Mouse (Mus musculus) brain, adult 10 weeks (tissue): ENCODE measurements around the gene Pdcd10. TPM values are rescaled to one million over a fixed set of nuclear protein-coding genes. Genes with fewer than 3 reads are reported as not detected.

Experiments
- polyA plus RNA-seq: library from polyadenylated mRNA; stranded (reverse); fragments of 350-450 nt; fragmentation: Illumina TruSeq; extraction: RNeasy Lipid Tissue Mini Kit (QIAGEN cat#74804); gene quantifications from one replicate; pipeline ENCODE4 v1.2.3, GENCODE M21; 2015; ENCODE audit warnings: low read depth, low replicate concordance

The Pdcd10 gene
- 104 TPM for polyA plus RNA-seq

DNA sequence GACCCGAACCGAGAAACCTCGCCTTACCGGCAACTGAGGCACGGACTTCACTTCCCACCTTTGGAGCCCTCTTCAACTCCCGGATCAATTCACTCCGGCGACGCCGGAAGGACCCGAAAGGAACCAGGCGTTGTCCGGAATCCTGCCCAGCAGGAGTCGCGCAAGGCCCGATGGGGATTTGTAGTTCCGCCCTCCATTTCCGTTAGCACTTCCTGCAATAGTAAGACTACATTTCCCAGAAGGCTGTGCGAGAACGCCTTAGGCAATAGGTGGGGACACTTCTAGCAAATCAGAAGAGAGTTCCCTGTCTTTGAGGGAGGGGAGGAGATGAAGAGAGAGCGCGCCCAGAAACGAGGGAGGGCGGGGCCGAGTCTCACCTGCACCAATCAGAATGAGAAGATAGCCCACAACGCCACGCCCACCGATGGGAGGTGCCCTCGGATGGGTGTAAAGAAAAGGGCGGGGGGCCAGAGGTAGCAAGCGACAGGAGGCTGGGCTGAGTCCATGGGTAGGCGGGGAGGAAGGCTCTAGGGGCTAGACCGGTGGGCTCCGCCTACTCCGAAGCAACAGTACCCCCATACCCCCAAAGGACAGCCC, at the start of gene Pdcd10:
Pdcd10 (minus strand) TSS at position 162 of the 597 bp plus-strand sequence.

DNA sequence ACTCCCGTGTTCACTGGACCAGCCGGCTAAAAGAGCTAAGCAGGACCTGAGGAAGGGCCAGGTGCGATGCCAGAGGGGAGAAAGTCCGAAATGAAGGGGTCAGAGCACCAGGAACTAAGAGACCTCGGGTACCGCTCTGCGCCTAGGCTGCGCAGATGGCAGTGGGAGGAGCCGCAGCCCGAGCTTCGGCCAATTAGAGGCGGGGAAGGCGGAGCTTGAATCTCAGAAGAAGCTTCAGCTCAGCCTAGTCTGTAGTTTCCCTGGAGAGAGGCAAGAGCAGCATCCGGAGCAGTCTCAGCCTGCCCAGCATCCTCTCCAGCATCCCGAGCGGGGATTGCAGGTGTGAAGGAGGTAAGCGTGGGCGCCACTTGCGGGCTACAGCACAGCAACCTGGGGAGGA, 636 bp upstream of the Pdcd10 start, which contains the start of gene Serpini1:
Serpini1 (plus strand) TSS at position 256 of the 400 bp plus-strand sequence.

DNA sequence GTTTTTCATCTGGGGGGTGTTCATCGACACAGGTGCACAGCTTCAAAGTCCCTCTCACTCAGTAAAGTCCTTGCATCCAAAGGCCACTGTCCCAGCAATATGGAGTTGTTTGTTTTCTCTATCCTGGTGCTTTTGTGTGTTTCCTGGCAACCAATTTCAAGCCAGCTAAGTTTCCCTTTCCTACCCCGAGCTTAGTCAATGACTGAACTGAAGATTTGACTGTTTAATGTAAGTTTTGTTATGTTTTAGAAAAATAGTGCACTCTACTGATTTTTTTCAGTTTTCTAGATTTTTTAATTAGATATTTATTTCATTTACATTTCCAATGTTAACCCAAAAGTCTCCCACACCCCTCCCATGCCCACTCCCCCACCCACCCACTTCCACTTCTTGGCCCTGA, 74.6 kb downstream of the Pdcd10 start, which contains the start of gene Wdr49:
Wdr49 (minus strand) TSS at position 101 of the 400 bp plus-strand sequence.

Other genes starting within 250 kb of the Pdcd10 start
- gene Wdr49, start 74.7 kb downstream of the Pdcd10 start, polyA plus RNA-seq, result 0.39 TPM
- gene Serpini1, start 691 bp upstream of the Pdcd10 start, polyA plus RNA-seq, result 222 TPM
- gene Gm29133, start 191.3 kb upstream of the Pdcd10 start, polyA plus RNA-seq, result not detected